Mouse (Mus musculus) CH12.LX (cell line): ENCODE data around the gene Kif26a. TPM values are rescaled to one million over a fixed set of nuclear protein-coding genes. Genes with fewer than 3 reads are reported as not detected.

Experiments used
- DNase-seq: peaks from one replicate; pipeline ENCODE4 v3.0.0-alpha.2; 2013; ENCODE audit errors: extremely low read depth
- H3K27ac ChIP-seq: 2 replicates; pipeline ENCODE4 v1.5.1; 2012; ENCODE audit warnings: low read depth, mild to moderate bottlenecking, control low read depth, moderate library complexity; ENCODE audit not compliant: insufficient read depth
- H3K27me3 ChIP-seq: replicated peaks from 2 replicates; pipeline ENCODE3; 2012; ENCODE audit warnings: inconsistent platforms
- H3K36me3 ChIP-seq, 2 experiments: replicated peaks in 1 of 2; 2 replicates each; pipeline versions ENCODE3 to v1.6.1; 2012; ENCODE audit warnings: inconsistent platforms in 1 of 2, low read length in 1 of 2, mild to moderate bottlenecking in 1 of 2, mixed read lengths in 1 of 2, moderate library complexity in 1 of 2; ENCODE audit not compliant: control insufficient read depth in 1 of 2, insufficient read depth in 1 of 2
- H3K4me1 ChIP-seq, 2 experiments: 2 replicates each; pipeline ENCODE4 v1.6.1; 2012; ENCODE audit warnings: inconsistent platforms in 1 of 2, moderate library complexity in 1 of 2; ENCODE audit not compliant: insufficient read depth in 2 of 2, control insufficient read depth in 1 of 2
- H3K4me2 ChIP-seq: 2 replicates; pipeline ENCODE4 v1.6.1; 2012; ENCODE audit warnings: low read depth, mild to moderate bottlenecking, control low read depth; ENCODE audit not compliant: poor library complexity, insufficient read depth, severe bottlenecking
- H3K4me3 ChIP-seq, 3 experiments: fragments of 150-350 bp in 1 of 3; sonication (generic) in 1 of 3; replicated peaks in 1 of 3; 2 replicates each; pipeline versions ENCODE3 to v1.5.1; 2011 to 2012; ENCODE audit warnings: low read depth in 2 of 3, low read length in 2 of 3, mild to moderate bottlenecking in 2 of 3, moderate library complexity in 2 of 3, control low read depth in 1 of 3, improper control_type of control experiment in 1 of 3, inconsistent platforms in 1 of 3, mixed read lengths in 1 of 3; ENCODE audit not compliant: poor library complexity in 1 of 3
- H3K79me2 ChIP-seq: replicated peaks from 2 replicates; pipeline ENCODE4 v1.6.1; 2012; ENCODE audit warnings: mild to moderate bottlenecking, moderate library complexity; ENCODE audit not compliant: control insufficient read depth, poor library complexity, insufficient read depth, severe bottlenecking; ENCODE audit errors: extremely low read depth
- H3K9ac ChIP-seq: 2 replicates; pipeline ENCODE4 v1.6.1; 2012; ENCODE audit warnings: low read depth, mild to moderate bottlenecking, control low read depth, moderate library complexity; ENCODE audit not compliant: insufficient read depth
- H3K9me3 ChIP-seq: replicated peaks from 2 replicates; pipeline ENCODE3; 2012; ENCODE audit warnings: low read length, inconsistent platforms, mixed read lengths
- BHLHE40 ChIP-seq: IDR thresholded peaks from 2 replicates; pipeline ENCODE4 v1.6.1; 2011; ENCODE audit warnings: mild to moderate bottlenecking, low read depth, low read length, improper control_type of control experiment
- CHD2 ChIP-seq: IDR thresholded peaks from 2 replicates; pipeline ENCODE4 v1.6.1; 2011; ENCODE audit warnings: low read length, improper control_type of control experiment
- E2F4 ChIP-seq: IDR thresholded peaks from 2 replicates; pipeline ENCODE4 v1.6.1; 2011; ENCODE audit warnings: low read depth, low read length, improper control_type of control experiment; ENCODE audit not compliant: insufficient replicate concordance
- ETS1 ChIP-seq: conservative IDR thresholded peaks from 2 replicates; pipeline ENCODE4 v1.6.1; 2012; ENCODE audit warnings: low read depth, mild to moderate bottlenecking, inconsistent platforms, low read length, improper control_type of control experiment, moderate library complexity
- GABPA ChIP-seq: IDR thresholded peaks from 2 replicates; pipeline ENCODE4 v1.6.1; 2012; ENCODE audit warnings: low read depth, low read length, improper control_type of control experiment, inconsistent platforms; ENCODE audit not compliant: insufficient replicate concordance
- HCFC1 ChIP-seq: IDR thresholded peaks from 2 replicates; pipeline ENCODE4 v1.6.1; 2012; ENCODE audit warnings: low read depth, mild to moderate bottlenecking, inconsistent platforms, low read length, improper control_type of control experiment
- JUN ChIP-seq: IDR thresholded peaks from 2 replicates; pipeline ENCODE4 v1.6.1; 2011; ENCODE audit warnings: low read depth, mild to moderate bottlenecking, low read length, improper control_type of control experiment, moderate library complexity; ENCODE audit not compliant: insufficient read depth
- JUND ChIP-seq: conservative IDR thresholded peaks from 2 replicates; pipeline ENCODE4 v1.6.1; 2011; ENCODE audit warnings: low read depth, low read length, improper control_type of control experiment
- KAT2A ChIP-seq: IDR thresholded peaks from 2 replicates; pipeline ENCODE4 v1.6.1; 2012; ENCODE audit warnings: low read length, improper control_type of control experiment, inconsistent platforms; ENCODE audit not compliant: insufficient replicate concordance
- MEF2A ChIP-seq: IDR thresholded peaks from 2 replicates; pipeline ENCODE4 v1.6.1; 2014; ENCODE audit warnings: low read depth, mild to moderate bottlenecking, inconsistent platforms, low read length, improper control_type of control experiment, borderline replicate concordance
- MYC ChIP-seq: IDR thresholded peaks from 2 replicates; pipeline ENCODE4 v1.6.1; 2011; ENCODE audit warnings: low read depth, mild to moderate bottlenecking, improper control_type of control experiment, low read length
- POLR2AphosphoS2 ChIP-seq: IDR thresholded peaks from 2 replicates; pipeline ENCODE4 v1.6.1; 2011; ENCODE audit warnings: low read depth, low read length, improper control_type of control experiment
- RAD21 ChIP-seq: IDR thresholded peaks from 2 replicates; pipeline ENCODE4 v1.6.1; 2011; ENCODE audit warnings: low read depth, mild to moderate bottlenecking, low read length, improper control_type of control experiment, moderate library complexity
- RCOR1 ChIP-seq: conservative IDR thresholded peaks from 2 replicates; pipeline ENCODE4 v1.6.1; 2012; ENCODE audit warnings: low read depth, mild to moderate bottlenecking, inconsistent platforms, low read length, improper control_type of control experiment
- SMC3 ChIP-seq: IDR thresholded peaks from 2 replicates; pipeline ENCODE4 v1.6.1; 2011; ENCODE audit warnings: low read depth, low read length, improper control_type of control experiment
- TBP ChIP-seq: conservative IDR thresholded peaks from 2 replicates; pipeline ENCODE4 v1.6.1; 2011; ENCODE audit warnings: low read depth, low read length, improper control_type of control experiment
- TCF12 ChIP-seq: IDR thresholded peaks from 2 replicates; pipeline ENCODE4 v1.6.1; 2014; ENCODE audit warnings: low read depth, mild to moderate bottlenecking, inconsistent platforms, low read length, improper control_type of control experiment
- UBTF ChIP-seq: IDR thresholded peaks from 2 replicates; pipeline ENCODE4 v1.6.1; 2012; ENCODE audit warnings: low read depth, mild to moderate bottlenecking, inconsistent platforms, low read length, improper control_type of control experiment, moderate library complexity
- USF2 ChIP-seq: conservative IDR thresholded peaks from 2 replicates; pipeline ENCODE4 v1.6.1; 2011; ENCODE audit warnings: low read depth, low read length, improper control_type of control experiment
- ZC3H11A ChIP-seq: IDR thresholded peaks from 2 replicates; pipeline ENCODE4 v1.6.1; 2012; ENCODE audit warnings: low read depth, mild to moderate bottlenecking, inconsistent platforms, low read length, improper control_type of control experiment
- ZKSCAN1 ChIP-seq: IDR thresholded peaks from 2 replicates; pipeline ENCODE4 v1.6.1; 2012; ENCODE audit warnings: low read depth, inconsistent platforms, low read length, improper control_type of control experiment, borderline replicate concordance
- ZNF384 ChIP-seq: IDR thresholded peaks from 2 replicates; pipeline ENCODE4 v1.6.1; 2012; ENCODE audit warnings: low read depth, low read length, improper control_type of control experiment, inconsistent platforms
- dilution Hi-C: fragments of 300-500 bp; cut with MboI; formaldehyde crosslinking; loops from 2 replicates; pipeline ENCODE4 v1.14.3; 2020; ENCODE audit warnings: low sequenced_read_pairs; ENCODE audit not compliant: extremely low pct_unique_long_range_greater_than_20kb, extremely low pct_ligation_motif_present
- in situ Hi-C: fragments of 300-500 bp; cut with MboI; formaldehyde crosslinking; loops from 3 replicates; pipeline ENCODE4 v1.14.3; 2019; ENCODE audit warnings: low sequenced_read_pairs, low pct_ligation_motif_present, low pct_unique_long_range_greater_than_20kb, mixed read lengths
- polyA plus RNA-seq: library from polyadenylated mRNA; unstranded; fragments of >175 nt; gene quantifications from 2 replicates; pipeline ENCODE4 v1.2.1, GENCODE M21; 2012; ENCODE audit warnings: low read depth; ENCODE audit not compliant: insufficient read length
- total RNA-seq, 2 experiments: library from RNA; depleted of rRNA; stranded (reverse); fragments of 300-350 nt in 1 of 2; fragments of >200 nt in 1 of 2; gene quantifications; 2 replicates each; pipeline ENCODE4 v1.2.3; 2012 to 2014

Kif26a gene
- total and polyA plus RNA-seq, 3 experiments, result not detected

GRCm38 (mm10) chr12:112207163-112207562, 61.2 kb downstream of the Kif26a start:
- no peaks in the 10 kb centered on the region for H3K79me2 ChIP-seq
- in situ Hi-C loops (no loop called here), dilution Hi-C loops (no loop called here)
- H3K27ac ChIP-seq, result no peak overlapping the region
- no peak overlapping the region for H3K4me2 ChIP-seq
- no peaks in the 10 kb centered on the region for H3K4me1 ChIP-seq
- no peaks in the 10 kb centered on the region for H3K9me3 ChIP-seq
- DNase-seq, result no peak
- no peak overlapping the region for H3K4me3 ChIP-seq
- no peak overlapping the region for H3K9ac ChIP-seq
- H3K36me3 ChIP-seq, result no peaks in the 10 kb centered on the region
- H3K27me3 ChIP-seq, result peaks cover 74% of the 10 kb centered on the region
- no peak for TF ChIP-seq E2F4
- no peak for TF ChIP-seq USF2
- no peak for TF ChIP-seq MYC
- TF ChIP-seq ZNF384, result no peak
- TF ChIP-seq HCFC1, result no peak

GRCm38 (mm10) chr12:112207734-112208133, 61.7 kb downstream of the Kif26a start:
- dilution Hi-C loops (no loop called here), in situ Hi-C loops (no loop called here)
- no peak for DNase-seq
- Histone ChIP-seq H3K27me3 (peaks cover 74% of the 10 kb centered on the region), H3K36me3 (no peaks in the 10 kb centered on the region), H3K79me2 (no peaks in the 10 kb centered on the region), H3K4me3 (no peak overlapping the region), H3K4me2 (no peak overlapping the region), H3K27ac (no peak overlapping the region), H3K9ac (no peak overlapping the region), H3K9me3 (no peaks in the 10 kb centered on the region), H3K4me1 (no peaks in the 10 kb centered on the region)
- TF ChIP-seq KAT2A (no peak), RCOR1 (no peak), MEF2A (no peak), ZC3H11A (no peak), GABPA (no peak), JUND (no peak), BHLHE40 (no peak), JUN (no peak), HCFC1 (no peak), ZKSCAN1 (no peak), POLR2AphosphoS2 (no peak), SMC3 (no peak), UBTF (no peak), TBP (no peak), CHD2 (no peak), RAD21 (no peak), ETS1 (no peak), TCF12 (no peak)
